ENCODE assay signal across 8 mouse cellular contexts in the genomic region with DNA sequence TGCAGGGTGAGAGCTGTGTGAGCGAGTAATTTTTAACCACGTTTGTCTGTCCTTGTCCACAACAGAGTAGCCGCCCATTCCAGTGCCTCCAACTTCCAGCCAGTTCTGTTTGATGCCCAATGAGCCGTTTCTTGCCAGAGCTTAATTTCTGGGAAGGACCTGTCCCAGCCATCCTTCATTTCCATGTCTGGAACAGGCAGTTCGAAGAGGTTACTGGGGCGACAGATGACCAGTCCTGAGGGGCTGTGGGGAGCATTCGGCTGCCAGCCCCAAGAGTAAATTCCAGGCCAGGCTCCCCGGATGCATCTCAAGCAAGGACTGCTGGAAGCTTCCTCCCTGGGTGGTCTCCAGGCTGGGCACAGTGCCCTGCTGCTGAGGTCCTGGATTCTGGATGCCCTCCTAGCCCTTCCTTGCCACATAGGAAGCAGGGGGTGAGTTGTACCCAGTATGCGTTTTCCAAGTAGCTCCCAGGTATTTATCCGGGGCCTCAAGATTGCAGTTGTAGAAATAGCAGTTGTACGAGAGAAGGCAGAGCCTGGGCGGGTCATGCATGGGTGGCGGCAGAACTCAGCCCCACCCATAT. TPM values are rescaled to one million over a fixed set of nuclear protein-coding genes. Genes with fewer than 3 reads are reported as not detected.
DNase-seq lines count a peak whose midpoint lies in the region; ATAC-seq and TF ChIP-seq lines count a peak whose summit lies in the region.

No protein-coding gene starts in this region.

- WGBS in forebrain, embryonic 14.5 days, result 47% methylated on average over 13 of the region's 13 CpGs
- WGBS in forebrain, embryonic 10.5 days, result 63% methylated on average over 13 of the region's 13 CpGs
- 27% methylated on average over 13 of the region's 13 CpGs for WGBS in hindbrain, postnatal 0 days
- 57% methylated on average over 13 of the region's 13 CpGs for WGBS in thymus, adult 2 months

- no peak overlapping the region for H3K27ac ChIP-seq in forebrain, embryonic 14.5 days (ENCODE audit: low read depth, low read length)
- no peak overlapping the region for H3K27ac ChIP-seq in forebrain, embryonic 10.5 days
- peak overlapping the region; percentile 1; the same call in 1 of the 2 replicates for H3K27ac ChIP-seq in hindbrain, postnatal 0 days
- no peak overlapping the region for H3K27ac ChIP-seq in thymus, adult 2 months (ENCODE audit: control insufficient read depth, insufficient read depth, low read length)

- peaks cover 35% of the 10 kb centered on the region for H3K27me3 ChIP-seq in forebrain, embryonic 14.5 days (replicated peaks; ENCODE audit: control insufficient read depth, insufficient read depth, low read length)
- H3K27me3 ChIP-seq in forebrain, embryonic 10.5 days (ENCODE audit: poor library complexity, severe bottlenecking), result peaks cover 94% of the 10 kb centered on the region
- peaks cover 17% of the 10 kb centered on the region for H3K27me3 ChIP-seq in hindbrain, postnatal 0 days (ENCODE audit: insufficient read depth, low read length)
- H3K27me3 ChIP-seq in thymus, adult 2 months (ENCODE audit: control insufficient read depth, insufficient read depth, low read length), result peaks cover 12% of the 10 kb centered on the region; the same call in 1 of the 2 replicates

- ATAC-seq in forebrain, embryonic 14.5 days, result 0 out of 2 replicates have a peak, but pooled peaks have one; percentile 17
- peak; percentile 61 for ATAC-seq in hindbrain, postnatal 0 days
- ATAC-seq in megakaryocyte-erythroid progenitor cell, adult 5-6 weeks (replicated peaks; ENCODE audit: low FRiP score, low TSS enrichment, poor library complexity, severe bottlenecking), result peak; percentile 91
- no peak for ATAC-seq in inflammation-experienced regulatory T-cells, adult 6 months

- H3K4me1 ChIP-seq in forebrain, embryonic 14.5 days (ENCODE audit: control insufficient read depth, insufficient read depth, low read length), result peaks cover 16% of the 10 kb centered on the region
- peaks cover 45% of the 10 kb centered on the region for H3K4me1 ChIP-seq in forebrain, embryonic 10.5 days
- peaks cover 12% of the 10 kb centered on the region for H3K4me1 ChIP-seq in hindbrain, postnatal 0 days (ENCODE audit: insufficient read depth, low read length)
- H3K4me1 ChIP-seq in thymus, adult 2 months (replicated peaks; ENCODE audit: control insufficient read depth, insufficient read depth, low read length), result peaks cover 5% of the 10 kb centered on the region; the same call in 1 of the 2 replicates

- no peak for DNase-seq in forebrain, embryonic 14.5 days (ENCODE audit: low spot score)
- DNase-seq in forebrain, embryonic 10.5 days (ENCODE audit: extremely low spot score, low spot score), result no peak
- DNase-seq in retina, postnatal 1 day, result peak; percentile 60
- DNase-seq in retina, embryonic 14.5 days (ENCODE audit: low spot score), result no peak
- DNase-seq in hindbrain, postnatal 0 days (ENCODE audit: low spot score), result peak; percentile 69
- no peak for DNase-seq in thymus, adult 2 months

- H3K9me3 ChIP-seq in forebrain, embryonic 14.5 days (replicated peaks; ENCODE audit: control insufficient read depth, low read length), result no peaks in the 10 kb centered on the region
- no peaks in the 10 kb centered on the region for H3K9me3 ChIP-seq in forebrain, embryonic 10.5 days
- H3K9me3 ChIP-seq in hindbrain, postnatal 0 days (ENCODE audit: low read length), result no peaks in the 10 kb centered on the region

- no peaks in the 10 kb centered on the region for H3K36me3 ChIP-seq in forebrain, embryonic 14.5 days (ENCODE audit: control insufficient read depth, insufficient read depth, low read length)
- H3K36me3 ChIP-seq in forebrain, embryonic 10.5 days (replicated peaks), result no peaks in the 10 kb centered on the region
- H3K36me3 ChIP-seq in hindbrain, postnatal 0 days (ENCODE audit: insufficient read depth, low read length), result no peaks in the 10 kb centered on the region
- no peaks in the 10 kb centered on the region for H3K36me3 ChIP-seq in thymus, adult 2 months (ENCODE audit: control insufficient read depth, insufficient read depth, low read length)

- H3K4me2 ChIP-seq in forebrain, embryonic 14.5 days (ENCODE audit: low read length), result no peak overlapping the region
- peak overlapping the region; percentile 19; the same call in 1 of the 2 replicates for H3K4me2 ChIP-seq in hindbrain, postnatal 0 days (ENCODE audit: low read depth, low read length)

- no peak for TF ChIP-seq POLR2A in thymus, adult 2 months (IDR thresholded peaks at IDR 0.05; ENCODE audit: control insufficient read depth, extremely low read depth, insufficient read depth, low read length, poor library complexity)

- no peak for TF ChIP-seq CTCF in hindbrain, postnatal 0 days (IDR thresholded peaks at IDR 0.05; ENCODE audit: low read depth)
- TF ChIP-seq CTCF in thymus, adult 2 months (IDR thresholded peaks at IDR 0.05; ENCODE audit: borderline replicate concordance, control insufficient read depth, extremely low read depth, insufficient read depth, low read length, poor library complexity), result no peak

- no peak overlapping the region for H3K9ac ChIP-seq in forebrain, embryonic 14.5 days (ENCODE audit: low read length)
- H3K9ac ChIP-seq in hindbrain, postnatal 0 days (replicated peaks; ENCODE audit: low read length), result no peak overlapping the region

- H3K4me3 ChIP-seq in forebrain, embryonic 14.5 days (ENCODE audit: low read depth, low read length), result no peak overlapping the region
- H3K4me3 ChIP-seq in forebrain, embryonic 10.5 days, result no peak overlapping the region
- no peak overlapping the region for H3K4me3 ChIP-seq in hindbrain, postnatal 0 days (ENCODE audit: low read length)
- H3K4me3 ChIP-seq in thymus, adult 2 months (ENCODE audit: control insufficient read depth, insufficient read depth, low read length), result no peak overlapping the region

RNA-seq across cellular contexts. Expression of a gene that starts 4.9 kb away (rescaled TPM):
- 0.94 and 1.2 TPM in 2 replicates for polyA plus RNA-seq in forebrain, embryonic 14.5 days (2014; fragmentation: Nextera tagmentation; extraction: Ambion mirVana)
- polyA plus RNA-seq in forebrain, embryonic 10.5 days (2016; fragmentation: Nextera tagmentation; extraction: Ambion mirVana), result 0.75 and 0.95 TPM in 2 replicates
- 74.7 and 179 TPM in 2 replicates for total RNA-seq in hindbrain, postnatal 0 days (2014; rRNA removed)
- 22.5 and 23.3 TPM in 2 replicates for polyA plus RNA-seq in hindbrain, postnatal 0 days (2015; fragmentation: Nextera tagmentation; extraction: Ambion mirVana)
- 0.33 TPM in 1 of 2 replicates, not detected in the other for total RNA-seq in megakaryocyte-erythroid progenitor cell, adult 5-6 weeks (2014; fragmentation: Nextera tagmentation)
- 0.05 TPM in 1 of 2 replicates, not detected in the other for total RNA-seq in megakaryocyte-erythroid progenitor cell, adult 5-6 weeks (2017)
- polyA plus RNA-seq in inflammation-experienced regulatory T-cells, adult 6 months (2017; shearing (Covaris generic)), result under 1 TPM; 0.10 to 0.44 (median 0.11) TPM
- polyA plus RNA-seq in thymus, adult 2 months (2012; rRNA removed), result 0.05 and 0.70 TPM in 2 replicates

Comparison
In these comparisons a context has a peak if more than half of its experiments do, and no peak if none do; other contexts are left out.
1. DNase-seq: peak in retina, postnatal 1 day (single experiment) and hindbrain, postnatal 0 days (single experiment); none in forebrain, embryonic 14.5 days (single experiment), forebrain, embryonic 10.5 days (single experiment), retina, embryonic 14.5 days (single experiment) and thymus, adult 2 months (single experiment).
2. RNA of a gene that starts 4.9 kb away (polyA plus RNA-seq): 22.5 to 23.3 TPM in hindbrain, postnatal 0 days; 0.94 to 1.2 TPM in forebrain, embryonic 14.5 days, 0.75 to 0.95 TPM in forebrain, embryonic 10.5 days, 0.10 to 0.44 TPM in inflammation-experienced regulatory T-cells, adult 6 months and 0.05 to 0.70 TPM in thymus, adult 2 months; every median in the first group is over 10 times any median in the second.